Mouse (Mus musculus) frontal cortex, postnatal 25 days (tissue): ENCODE data around the gene Lipe.
"Not testable (repeated sequence)": the region's sequence is repeated elsewhere in the genome, so short reads cannot be mapped to it uniquely, and the experiment has no call there.

ENCODE experiments used
- DNase-seq, 2 experiments: peaks; one replicate each; pipeline ENCODE4 v3.0.0; 2022; ENCODE audit warnings: low spot score in 2 of 2

Gene Lipe

GRCm38 (mm10) chr7:25412833-25413441 is 14.4 kb upstream of the Lipe start, which contains the start of gene Cxcl17:
Gene Cxcl17 (minus strand): TSS chr7:25412886.
- no peak for DNase-seq

GRCm38 (mm10) chr7:25411861-25412260 is 13.4 kb upstream of the Lipe start:
- DNase-seq = no peak

- no peak for DNase-seq
Measured at GRCm38 (mm10) chr7:25410969-25411615, 12.6 kb upstream of the Lipe start.

- DNase-seq = no peak
Measured at GRCm38 (mm10) chr7:25409114-25409760, 10.7 kb upstream of the Lipe start.

GRCm38 (mm10) chr7:25406468-25406867 is 8.0 kb upstream of the Lipe start:
- DNase-seq = no peak

- no peak for DNase-seq
Measured at GRCm38 (mm10) chr7:25402671-25403101, 4.2 kb upstream of the Lipe start.

GRCm38 (mm10) chr7:25401986-25402385 is 3.5 kb upstream of the Lipe start:
- DNase-seq = no peak

- no peak for DNase-seq
Measured at GRCm38 (mm10) chr7:25401551-25401950, 3.0 kb upstream of the Lipe start.

GRCm38 (mm10) chr7:25399028-25399427 is 518 bp upstream of the Lipe start:
- not testable (repeated sequence) for DNase-seq

- no peak for DNase-seq
Measured at GRCm38 (mm10) chr7:25396621-25397020, 1.9 kb downstream of the Lipe start.

GRCm38 (mm10) chr7:25395558-25396521 is 2.7 kb downstream of the Lipe start:
- DNase-seq = peak; percentile 96

- DNase-seq = no peak
Measured at GRCm38 (mm10) chr7:25395186-25395557, 3.3 kb downstream of the Lipe start.

- DNase-seq = no peak
Measured at GRCm38 (mm10) chr7:25394754-25395153, 3.8 kb downstream of the Lipe start.

GRCm38 (mm10) chr7:25393451-25394210 is 4.9 kb downstream of the Lipe start:
- DNase-seq = no peak

- no peak for DNase-seq
Measured at GRCm38 (mm10) chr7:25392851-25393250, 5.7 kb downstream of the Lipe start.

- DNase-seq = no peak
Measured at GRCm38 (mm10) chr7:25391856-25392453, 6.6 kb downstream of the Lipe start.

- DNase-seq = no peak
Measured at GRCm38 (mm10) chr7:25390986-25391385, 7.5 kb downstream of the Lipe start.

GRCm38 (mm10) chr7:25390054-25390770 is 8.3 kb downstream of the Lipe start:
- DNase-seq = no peak

- no peak for DNase-seq
Measured at GRCm38 (mm10) chr7:25388916-25389315, 9.6 kb downstream of the Lipe start.

- no peak for DNase-seq
Measured at GRCm38 (mm10) chr7:25387811-25388440, 10.6 kb downstream of the Lipe start.
